Mouse (Mus musculus) adrenal gland, adult 8-10 months (tissue): ENCODE data around the gene Cdk14. TPM values are rescaled to one million over a fixed set of nuclear protein-coding genes. Genes with fewer than 3 reads are reported as not detected.

ENCODE experiments used
- DNase-seq: peaks from one replicate; pipeline ENCODE4 v3.0.0; 2022
- total RNA-seq, 4 experiments: library from RNA; stranded (reverse); gene quantifications; 2 replicates each; pipeline ENCODE4 v1.2.4; 2022

The Cdk14 gene
- total RNA-seq, 4 experiments from 2014 or later, result 9.9 to 17.4 (median 11.8) TPM

- no peak for DNase-seq
Measured at GRCm38 (mm10) chr5:4834819-4835480, 585.2 kb downstream of the Cdk14 start.

GRCm38 (mm10) chr5:4833940-4834339 lies 586.2 kb downstream of the Cdk14 start:
- no peak for DNase-seq

GRCm38 (mm10) chr5:4826886-4827285 lies 593.2 kb downstream of the Cdk14 start:
- DNase-seq, result no peak

- DNase-seq, result no peak
Measured at GRCm38 (mm10) chr5:4825951-4826350, 594.2 kb downstream of the Cdk14 start.

- DNase-seq, result no peak
Measured at GRCm38 (mm10) chr5:4825076-4825475, 595.0 kb downstream of the Cdk14 start.

GRCm38 (mm10) chr5:4824171-4824570 lies 595.9 kb downstream of the Cdk14 start:
- no peak for DNase-seq

- DNase-seq, result no peak
Measured at GRCm38 (mm10) chr5:4822041-4822440, 598.1 kb downstream of the Cdk14 start.

- no peak for DNase-seq
Measured at GRCm38 (mm10) chr5:4821368-4821771, 598.7 kb downstream of the Cdk14 start.

GRCm38 (mm10) chr5:4816981-4817380 lies 603.1 kb downstream of the Cdk14 start:
- DNase-seq, result no peak

GRCm38 (mm10) chr5:4814465-4815204 lies 605.5 kb downstream of the Cdk14 start:
- no peak for DNase-seq

- no peak for DNase-seq
Measured at GRCm38 (mm10) chr5:4813357-4813756, 606.8 kb downstream of the Cdk14 start.

GRCm38 (mm10) chr5:4812036-4812729 lies 607.9 kb downstream of the Cdk14 start:
- DNase-seq, result no peak

- no peak for DNase-seq
Measured at GRCm38 (mm10) chr5:4805228-4805627, 614.9 kb downstream of the Cdk14 start.

- no peak for DNase-seq
Measured at GRCm38 (mm10) chr5:4803708-4804107, 616.4 kb downstream of the Cdk14 start.

- DNase-seq, result no peak
Measured at GRCm38 (mm10) chr5:4801971-4802370, 618.1 kb downstream of the Cdk14 start.

- no peak for DNase-seq
Measured at GRCm38 (mm10) chr5:4801096-4801850, 618.8 kb downstream of the Cdk14 start.

GRCm38 (mm10) chr5:4791219-4791618 lies 628.9 kb downstream of the Cdk14 start:
- DNase-seq, result no peak

GRCm38 (mm10) chr5:4790265-4790664 lies 629.8 kb downstream of the Cdk14 start:
- no peak for DNase-seq

GRCm38 (mm10) chr5:4788484-4788883 lies 631.6 kb downstream of the Cdk14 start:
- no peak for DNase-seq

- DNase-seq, result no peak
Measured at GRCm38 (mm10) chr5:4786816-4787215, 633.3 kb downstream of the Cdk14 start.

GRCm38 (mm10) chr5:4778274-4778673 lies 641.8 kb downstream of the Cdk14 start:
- no peak for DNase-seq

- DNase-seq, result no peak
Measured at GRCm38 (mm10) chr5:4776495-4776894, 643.6 kb downstream of the Cdk14 start.
